Mouse (Mus musculus) adrenal gland, postnatal 10 days (tissue): ENCODE measurements around the gene Rabl3. TPM values are rescaled to one million over a fixed set of nuclear protein-coding genes. Genes with fewer than 3 reads are reported as not detected.

Source experiments
- DNase-seq: peaks from one replicate; pipeline ENCODE4 v3.0.0; 2021; ENCODE audit warnings: mixed read lengths
- total RNA-seq, 2 experiments: library from RNA; stranded (reverse); gene quantifications; 2 replicates each; pipeline ENCODE4 v1.2.3; 2021

Rabl3 gene
- total RNA-seq, 2 experiments from 2014 or later: 11.1 to 13.1 TPM

DNA sequence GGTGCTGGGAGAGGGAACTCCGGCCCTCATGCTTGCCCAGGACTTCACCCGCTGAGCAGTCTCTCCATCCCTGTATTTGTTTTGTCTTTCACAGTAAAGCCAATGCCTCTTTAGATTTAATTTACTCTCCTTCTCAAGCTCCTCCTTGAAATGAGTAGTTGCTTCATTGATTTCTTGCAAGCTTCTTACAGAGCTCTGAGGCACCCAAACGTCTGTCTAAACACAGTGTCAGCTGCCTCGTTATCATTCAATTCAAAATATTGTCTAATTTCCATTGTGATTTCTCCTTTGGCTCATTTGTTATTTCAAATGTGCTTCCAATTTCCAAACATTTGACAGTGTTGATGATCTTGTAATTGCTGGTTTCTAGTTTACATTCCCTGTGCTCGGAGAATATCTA lies 6.6 kb downstream of the Rabl3 start:
- DNase-seq: no peak

GRCm38 (mm10) chr16:37550266-37550665 lies 10.6 kb downstream of the Rabl3 start:
- no peak for DNase-seq

GRCm38 (mm10) chr16:37550981-37551380 lies 11.3 kb downstream of the Rabl3 start:
- no peak for DNase-seq

DNA sequence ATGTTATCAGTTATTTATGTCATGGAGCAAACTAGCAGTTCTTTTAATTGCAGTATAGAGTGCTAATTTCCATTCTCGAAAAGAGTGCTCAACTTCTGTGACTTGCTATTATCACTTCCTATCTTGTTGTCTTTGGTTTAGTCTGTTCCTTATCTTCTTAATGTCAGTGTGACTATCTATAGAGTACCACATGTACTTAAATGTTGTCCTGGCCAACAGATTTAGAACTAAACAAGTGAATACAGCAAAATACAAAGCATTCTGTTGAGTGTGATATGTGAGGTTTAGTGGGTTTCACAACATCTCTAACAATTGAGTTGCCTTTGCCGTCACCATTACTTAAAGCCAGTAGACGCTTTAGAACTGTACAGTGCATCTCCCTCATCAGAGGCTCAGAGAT lies 13.1 kb downstream of the Rabl3 start:
- no peak for DNase-seq

DNA sequence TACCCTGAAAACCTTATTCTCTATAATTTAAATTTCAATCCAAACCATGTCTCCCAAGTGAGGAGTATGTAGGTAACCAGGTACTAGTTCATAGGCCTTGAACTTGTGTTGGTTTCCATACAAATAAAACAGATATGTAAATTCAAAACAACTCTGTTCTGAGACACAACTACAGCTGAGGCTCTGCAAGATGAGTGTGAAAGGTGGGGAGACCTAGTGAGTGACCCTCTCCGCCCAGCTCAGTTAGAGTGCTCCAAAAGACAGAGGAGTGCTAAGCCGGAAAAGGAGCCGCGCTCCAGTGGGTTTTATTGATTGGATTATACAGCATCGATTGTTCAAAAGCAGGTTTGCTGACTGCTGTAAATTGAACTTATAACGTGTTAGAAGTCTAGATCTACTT lies 22.7 kb downstream of the Rabl3 start:
- DNase-seq: no peak

DNA sequence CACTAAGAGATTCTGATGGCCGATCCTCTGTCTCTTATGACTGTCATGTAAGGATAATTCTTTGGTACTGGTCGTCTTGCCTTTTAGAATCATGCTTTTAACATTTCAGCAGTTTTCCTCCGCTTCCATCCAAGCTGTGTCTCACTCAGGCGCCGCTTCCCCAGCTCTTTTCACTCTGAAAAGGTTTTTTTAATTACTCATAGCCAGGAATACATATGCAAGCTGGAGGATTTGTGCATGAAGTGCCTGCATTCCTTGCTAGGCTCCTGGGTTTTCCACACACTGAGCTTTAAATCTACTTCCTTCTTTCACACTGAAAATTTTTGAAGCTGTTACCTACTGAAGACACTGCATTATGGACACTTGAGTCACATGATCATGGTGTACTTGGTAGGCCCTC lies 23.3 kb downstream of the Rabl3 start:
- DNase-seq: no peak

GRCm38 (mm10) chr16:37565117-37565516 lies 25.4 kb downstream of the Rabl3 start:
- no peak for DNase-seq

DNA sequence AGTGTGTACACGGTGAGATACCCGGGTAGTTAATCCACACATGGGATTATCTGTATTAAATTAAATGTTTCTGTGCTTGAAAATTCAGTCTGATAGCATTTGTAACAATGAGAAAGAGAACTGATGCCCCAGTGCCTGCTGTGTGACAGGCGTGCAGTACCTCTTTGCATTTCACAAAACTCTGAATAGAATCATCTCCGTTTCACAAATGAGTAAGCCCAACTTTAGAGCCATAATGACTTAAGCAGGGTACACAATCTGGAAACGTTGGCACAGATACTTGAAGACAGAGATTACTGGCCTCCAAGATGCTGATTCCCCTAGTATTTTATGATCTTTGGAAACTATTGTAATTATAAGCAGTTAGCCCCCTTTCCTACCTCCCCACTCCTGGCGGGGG lies 26.4 kb downstream of the Rabl3 start:
- DNase-seq: no peak

- no peak for DNase-seq
Measured at GRCm38 (mm10) chr16:37567113-37568050, 27.7 kb downstream of the Rabl3 start.

GRCm38 (mm10) chr16:37571554-37571953 lies 31.9 kb downstream of the Rabl3 start:
- DNase-seq: no peak

GRCm38 (mm10) chr16:37572117-37572754 lies 32.6 kb downstream of the Rabl3 start:
- no peak for DNase-seq

GRCm38 (mm10) chr16:37573061-37573460 lies 33.4 kb downstream of the Rabl3 start:
- no peak for DNase-seq

DNA sequence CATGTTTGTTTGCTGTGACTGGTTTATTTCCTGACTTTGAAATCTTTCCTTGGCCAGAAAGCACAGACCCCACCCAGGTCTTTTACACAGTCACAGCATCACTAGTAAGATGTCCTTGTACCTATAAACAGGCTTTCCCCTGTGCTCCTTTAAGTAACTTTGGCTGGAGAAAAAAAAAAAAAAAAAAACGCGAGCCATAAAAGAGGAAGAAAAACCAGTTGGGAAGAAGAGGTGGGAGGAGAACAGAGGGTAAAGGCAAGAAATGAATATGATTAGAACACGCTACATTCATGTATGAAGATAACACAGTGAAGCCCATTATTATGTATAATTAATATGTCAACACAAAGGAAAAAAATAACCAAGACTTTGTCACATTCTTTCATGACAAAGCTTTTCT lies 35.6 kb downstream of the Rabl3 start:
- DNase-seq: no peak

DNA sequence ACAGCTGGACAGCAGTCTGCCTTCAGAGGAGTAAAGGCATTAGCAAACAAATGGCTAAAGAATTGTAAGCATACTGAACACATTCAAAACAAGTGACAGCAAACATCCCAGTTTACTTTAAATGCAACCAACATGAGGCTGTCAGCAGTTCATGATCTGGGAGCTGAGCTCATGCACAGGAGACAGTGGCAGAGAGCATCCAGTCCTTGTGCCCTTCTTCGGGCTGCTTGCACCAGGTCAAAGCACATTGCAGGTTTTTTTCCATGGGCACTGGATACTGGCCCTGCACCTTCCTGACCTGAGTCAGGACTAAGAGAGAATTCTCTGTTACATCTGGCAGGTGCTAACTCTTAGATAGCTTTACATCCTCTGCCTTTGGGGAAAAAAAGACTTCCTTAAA lies 39.9 kb downstream of the Rabl3 start:
- DNase-seq: no peak

GRCm38 (mm10) chr16:37579994-37580393 lies 40.3 kb downstream of the Rabl3 start, which contains the start of gene Hgd:
Hgd (plus strand) TSS chr16:37580153.
- DNase-seq: no peak

DNA sequence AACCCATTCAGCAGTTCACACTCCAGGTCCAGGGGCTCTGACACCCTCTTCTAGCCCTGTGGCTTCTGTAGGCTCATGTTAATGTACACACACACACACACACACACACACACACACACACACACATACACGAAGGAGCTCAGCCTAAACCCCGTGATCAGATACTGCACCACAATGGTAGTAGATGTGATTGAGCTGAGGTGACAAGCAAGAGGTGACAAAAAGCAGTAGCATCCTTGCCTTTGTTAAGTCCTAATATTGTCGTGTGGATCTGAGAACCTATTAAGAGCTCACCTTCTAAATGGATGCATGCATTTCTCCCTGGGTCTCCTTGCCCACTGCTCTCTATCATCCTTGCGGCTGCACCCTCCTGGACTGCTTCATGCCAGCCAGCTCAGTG lies 41.0 kb downstream of the Rabl3 start:
- no peak for DNase-seq

- DNase-seq: no peak
Measured at GRCm38 (mm10) chr16:37581901-37582300, 42.2 kb downstream of the Rabl3 start.

DNA sequence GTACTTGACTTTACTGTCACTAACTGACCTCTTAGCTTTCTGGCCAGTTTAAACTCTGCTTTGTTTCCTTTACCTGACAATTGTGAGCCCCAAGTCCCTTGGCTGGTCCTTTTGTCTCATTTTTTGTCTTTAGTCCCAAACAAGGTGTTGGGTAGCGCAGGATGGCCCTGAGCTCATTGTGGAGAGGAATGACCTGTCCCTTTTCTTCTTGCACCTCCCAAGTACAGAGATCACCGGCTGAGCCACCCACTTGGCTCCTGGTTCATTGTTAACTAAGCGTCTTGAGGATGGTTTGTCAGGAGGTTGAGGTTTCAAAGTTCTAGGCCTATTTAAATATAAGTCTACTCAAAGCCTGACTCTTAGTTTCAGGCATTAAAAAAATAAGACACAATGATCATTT lies 43.6 kb downstream of the Rabl3 start:
- DNase-seq: no peak

GRCm38 (mm10) chr16:37583801-37584200 lies 44.1 kb downstream of the Rabl3 start:
- no peak for DNase-seq

- peak; percentile 59 for DNase-seq
Measured at GRCm38 (mm10) chr16:37584218-37585035, 44.7 kb downstream of the Rabl3 start.

GRCm38 (mm10) chr16:37585129-37585563 lies 45.5 kb downstream of the Rabl3 start:
- no peak for DNase-seq

DNA sequence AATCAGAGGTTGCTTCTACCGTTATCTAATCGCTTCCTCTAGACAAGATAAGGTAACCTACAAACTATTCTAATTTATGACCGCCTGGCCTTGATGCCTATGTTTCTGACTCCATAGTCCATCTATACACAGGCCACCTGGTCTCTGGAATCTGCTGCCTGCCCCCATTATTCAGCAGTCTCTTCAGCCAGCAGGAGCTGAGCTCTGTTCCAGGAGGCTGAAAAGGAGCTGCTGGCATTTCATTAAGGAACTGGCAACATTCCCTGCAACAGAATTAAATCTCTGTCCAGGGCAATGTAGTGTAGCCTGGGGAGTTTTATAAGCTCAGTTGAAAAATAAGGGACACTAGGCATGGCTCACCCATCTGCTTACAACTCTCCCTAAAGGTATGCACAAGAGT lies 51.2 kb downstream of the Rabl3 start:
- DNase-seq: no peak

DNA sequence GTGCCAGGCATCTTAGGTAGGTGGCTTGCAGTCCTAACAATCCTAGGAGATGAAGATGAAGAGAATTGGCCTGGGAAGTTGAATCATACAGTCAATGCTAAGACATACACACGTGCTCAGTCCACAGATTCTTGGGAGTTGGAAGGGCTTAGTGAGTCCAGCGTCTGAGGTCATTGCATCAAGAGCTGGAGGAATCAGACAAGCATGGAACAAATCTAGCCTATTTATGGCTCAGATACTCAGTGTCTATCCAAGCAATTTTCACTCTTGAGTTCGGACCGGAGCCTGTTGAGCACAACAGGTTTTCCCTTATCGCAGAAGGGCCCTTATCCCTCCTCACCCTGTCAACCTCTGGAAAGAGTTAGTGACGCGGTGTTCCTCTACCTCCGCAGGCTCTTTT lies 51.9 kb downstream of the Rabl3 start:
- DNase-seq: no peak
